Mouse (Mus musculus) splenic B cell, adult 2 months (primary cell): ENCODE results near the gene 1700056E22Rik.
A peak's percentile ranks its signal among the peaks of the same experiment; 100 is the strongest.

ENCODE experiments used
- DNase-seq: peaks from one replicate; pipeline ENCODE4 v3.0.0-alpha.2; 2011; ENCODE audit warnings: low read depth, low spot score
- H3K27me3 ChIP-seq: 2 replicates; pipeline ENCODE4 v1.6.1; 2012; ENCODE audit warnings: mild to moderate bottlenecking, low read length, moderate library complexity, mixed read lengths; ENCODE audit not compliant: control insufficient read depth, poor library complexity, insufficient read depth, severe bottlenecking
- H3K36me3 ChIP-seq: 2 replicates; pipeline ENCODE4 v1.6.1; 2012; ENCODE audit warnings: mild to moderate bottlenecking, low read length, moderate library complexity, mixed read lengths; ENCODE audit not compliant: control insufficient read depth, poor library complexity, insufficient read depth, severe bottlenecking

Gene 1700056E22Rik

DNA sequence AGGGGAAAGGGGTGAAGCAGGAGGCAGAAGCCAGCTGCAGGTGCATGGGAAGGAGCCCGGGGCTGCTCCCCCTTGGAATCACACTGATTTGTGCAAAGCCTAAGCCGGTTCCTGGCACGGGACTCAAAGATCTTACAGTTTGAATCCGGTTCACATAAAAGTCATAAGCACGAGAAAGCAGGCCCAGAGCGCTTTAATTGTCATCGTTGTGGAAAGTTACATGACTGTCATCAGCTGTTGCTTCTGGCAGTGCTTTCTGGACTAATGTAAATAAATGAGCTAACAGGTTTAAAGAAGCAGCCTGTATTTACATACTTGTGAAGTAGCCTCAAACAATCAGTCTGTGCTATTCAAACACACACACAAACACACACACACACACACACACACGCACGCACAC lies 26.3 kb upstream of the 1700056E22Rik start:
- no peak for DNase-seq
- H3K36me3 ChIP-seq = peaks cover 3% of the 10 kb centered on the region; the same call in 1 of the 2 replicates
- no peaks in the 10 kb centered on the region for H3K27me3 ChIP-seq

DNA sequence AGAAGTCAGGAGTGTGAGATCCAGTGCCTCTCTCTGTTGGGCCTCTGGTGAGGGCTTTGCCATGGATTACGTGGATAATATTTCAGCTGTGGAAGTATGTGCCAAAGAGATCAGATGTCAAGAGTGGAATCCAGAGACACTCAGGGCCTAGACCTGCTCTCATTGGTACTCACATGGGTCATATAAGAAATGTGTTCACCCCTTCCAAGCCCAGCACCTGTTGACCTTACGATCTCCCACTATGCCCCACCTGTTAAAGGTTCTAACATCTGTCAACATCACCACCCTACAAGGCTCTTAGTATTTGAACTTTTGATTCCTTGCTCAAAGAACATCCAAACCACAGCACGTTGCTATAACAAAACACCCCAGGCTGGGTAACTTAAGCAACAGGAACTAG lies 25.7 kb upstream of the 1700056E22Rik start:
- no peak for DNase-seq
- peaks cover 2% of the 10 kb centered on the region; the same call in 1 of the 2 replicates for H3K36me3 ChIP-seq
- no peaks in the 10 kb centered on the region for H3K27me3 ChIP-seq

DNA sequence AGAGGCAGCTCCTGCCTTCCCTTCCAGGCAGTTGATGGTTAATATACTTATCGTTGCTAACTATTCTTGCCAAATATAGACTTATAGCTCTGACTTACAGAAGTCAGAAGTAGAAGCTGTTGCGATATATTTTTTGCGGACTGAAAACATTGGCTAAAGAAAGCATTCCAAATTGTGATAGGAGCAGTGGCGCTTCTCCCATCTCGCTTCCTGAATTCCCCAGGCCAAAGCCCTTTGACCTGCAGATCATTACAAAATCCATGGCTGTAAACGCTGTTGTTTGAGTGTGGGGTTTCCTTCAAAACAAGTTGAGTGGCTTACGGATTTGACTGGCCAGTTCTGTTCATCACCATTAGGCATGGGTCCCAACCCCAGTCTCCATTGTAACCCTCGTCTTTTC lies 24.1 kb upstream of the 1700056E22Rik start:
- Histone ChIP-seq H3K36me3 (peaks cover 1% of the 10 kb centered on the region; the same call in 1 of the 2 replicates), H3K27me3 (no peaks in the 10 kb centered on the region)
- no peak for DNase-seq

DNA sequence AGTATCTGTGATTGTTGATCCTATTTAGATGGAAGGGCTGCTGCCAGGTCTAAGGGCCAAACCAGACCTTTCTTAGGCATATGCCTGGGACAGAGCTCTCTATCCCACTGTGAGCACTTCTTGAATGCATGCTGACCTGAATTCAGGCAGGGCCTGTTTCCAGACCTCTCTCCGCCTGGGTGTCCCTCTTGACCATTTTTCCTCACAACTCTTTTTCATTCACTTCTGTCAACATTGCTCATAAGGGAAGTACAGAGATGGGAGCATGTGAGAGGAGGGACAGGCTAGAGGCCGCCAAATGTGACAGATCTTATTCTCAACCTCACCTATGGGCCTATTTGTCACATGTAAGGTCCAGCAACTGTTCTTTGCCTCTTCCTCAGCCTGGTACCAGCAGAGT lies 20.1 kb upstream of the 1700056E22Rik start:
- Histone ChIP-seq H3K36me3 (peaks cover 1% of the 10 kb centered on the region; the same call in 1 of the 2 replicates), H3K27me3 (no peaks in the 10 kb centered on the region)
- no peak for DNase-seq

DNA sequence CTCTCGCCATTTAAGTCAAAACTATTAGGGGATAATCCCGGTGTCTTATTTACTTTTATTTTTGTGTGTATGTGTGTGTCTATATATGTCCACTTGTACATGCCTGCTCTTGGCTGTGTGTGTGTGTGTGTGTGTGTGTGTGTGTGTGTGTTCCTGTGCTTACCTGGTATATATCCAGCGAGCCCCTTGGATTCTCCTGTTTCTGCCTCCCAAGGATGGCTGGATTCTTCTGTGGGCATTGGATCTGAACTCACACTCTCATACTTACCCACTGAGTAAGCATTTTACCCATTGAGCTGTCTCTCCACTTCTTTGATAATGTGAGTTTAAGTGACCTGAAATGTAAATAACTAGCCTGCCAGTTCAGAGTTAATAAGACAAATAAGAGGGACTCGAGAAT lies 19.6 kb upstream of the 1700056E22Rik start:
- peaks cover 1% of the 10 kb centered on the region; the same call in 1 of the 2 replicates for H3K36me3 ChIP-seq
- H3K27me3 ChIP-seq = no peaks in the 10 kb centered on the region
- no peak for DNase-seq

DNA sequence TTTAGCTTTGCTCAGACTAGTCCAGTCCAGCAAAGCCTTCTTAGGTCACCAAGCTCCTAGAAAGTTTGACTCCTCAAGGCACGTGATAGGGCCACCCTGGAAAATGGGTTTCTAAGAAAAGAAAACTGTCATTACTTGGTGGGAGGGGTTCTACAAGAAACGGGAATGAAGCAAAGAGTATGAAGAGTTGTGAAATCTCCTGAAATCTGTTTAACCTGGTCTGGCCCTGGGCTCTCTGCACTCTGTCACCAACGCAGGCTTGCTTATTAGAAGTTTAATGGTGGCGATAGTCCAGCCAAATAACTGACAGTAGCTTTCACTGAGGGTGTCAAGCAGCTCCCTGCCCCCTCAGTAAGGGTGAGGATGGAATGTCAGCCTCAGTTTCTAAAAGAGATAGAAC lies 19.0 kb upstream of the 1700056E22Rik start:
- no peak for DNase-seq
- no peaks in the 10 kb centered on the region for H3K27me3 ChIP-seq
- H3K36me3 ChIP-seq = peaks cover 1% of the 10 kb centered on the region; the same call in 1 of the 2 replicates

DNA sequence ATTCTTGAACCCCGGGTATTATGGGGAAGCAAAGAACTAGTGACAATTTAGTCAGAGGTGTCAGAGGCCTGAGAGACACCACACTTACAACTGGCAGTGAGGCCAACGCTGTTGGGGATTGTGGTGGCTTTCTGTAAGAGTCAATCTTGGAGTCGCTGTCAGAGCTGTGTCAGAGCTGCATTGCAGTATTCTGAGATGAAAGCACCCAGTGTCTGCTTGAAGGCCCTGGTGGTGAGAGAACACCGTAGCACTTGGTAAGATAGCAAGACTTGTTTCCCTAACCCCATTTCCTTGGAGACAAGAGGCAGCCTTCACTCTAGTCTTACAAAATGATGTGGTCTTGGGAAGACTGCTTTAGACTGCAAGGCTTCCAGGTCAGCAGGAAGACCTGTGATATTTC lies 18.2 kb upstream of the 1700056E22Rik start:
- H3K36me3 ChIP-seq = 0 out of 2 replicates have a peak, but pooled peaks cover 1% of the 10 kb centered on the region
- DNase-seq = no peak
- no peaks in the 10 kb centered on the region for H3K27me3 ChIP-seq

DNA sequence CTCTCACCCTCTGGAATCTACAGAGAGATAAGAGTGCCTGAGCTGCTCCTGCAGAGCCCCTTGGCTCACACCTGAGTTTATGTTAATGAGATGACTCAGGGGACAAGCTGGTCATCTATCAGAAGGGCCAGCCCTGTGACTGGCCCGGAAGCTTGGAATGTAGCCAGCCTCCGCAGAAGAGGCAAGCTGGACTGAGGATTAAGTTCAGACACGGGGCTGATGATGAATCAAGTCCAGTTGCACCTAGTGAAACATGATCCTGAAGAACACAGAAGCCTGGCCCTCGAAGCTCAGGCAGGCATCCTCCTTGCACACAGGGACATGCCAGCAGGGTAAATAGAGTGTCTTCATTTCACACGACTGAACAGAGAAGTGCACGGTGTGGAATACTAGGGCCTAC lies 17.7 kb upstream of the 1700056E22Rik start:
- Histone ChIP-seq H3K27me3 (no peaks in the 10 kb centered on the region), H3K36me3 (0 out of 2 replicates have a peak, but pooled peaks cover 1% of the 10 kb centered on the region)
- DNase-seq = no peak

DNA sequence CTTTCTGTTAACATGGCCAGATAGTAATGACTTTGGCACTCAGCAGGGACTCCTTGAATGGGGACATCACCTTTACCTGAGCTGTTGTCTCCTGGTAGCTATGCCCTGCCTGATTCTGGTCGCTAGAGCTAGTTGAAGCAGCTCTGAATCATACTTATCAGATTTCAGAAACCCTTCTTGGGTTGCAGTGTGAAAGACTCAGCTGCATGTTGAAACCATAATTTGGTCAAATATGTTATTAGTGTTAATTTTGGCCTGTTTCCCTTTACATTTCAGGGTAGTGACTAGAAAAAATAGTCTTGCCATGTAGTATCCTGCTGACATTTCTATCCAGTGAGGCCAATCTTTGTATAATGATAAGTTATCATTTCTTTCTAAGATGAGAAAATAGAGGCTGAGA lies 17.2 kb upstream of the 1700056E22Rik start:
- H3K27me3 ChIP-seq = no peaks in the 10 kb centered on the region
- no peaks in the 10 kb centered on the region for H3K36me3 ChIP-seq
- DNase-seq = no peak

DNA sequence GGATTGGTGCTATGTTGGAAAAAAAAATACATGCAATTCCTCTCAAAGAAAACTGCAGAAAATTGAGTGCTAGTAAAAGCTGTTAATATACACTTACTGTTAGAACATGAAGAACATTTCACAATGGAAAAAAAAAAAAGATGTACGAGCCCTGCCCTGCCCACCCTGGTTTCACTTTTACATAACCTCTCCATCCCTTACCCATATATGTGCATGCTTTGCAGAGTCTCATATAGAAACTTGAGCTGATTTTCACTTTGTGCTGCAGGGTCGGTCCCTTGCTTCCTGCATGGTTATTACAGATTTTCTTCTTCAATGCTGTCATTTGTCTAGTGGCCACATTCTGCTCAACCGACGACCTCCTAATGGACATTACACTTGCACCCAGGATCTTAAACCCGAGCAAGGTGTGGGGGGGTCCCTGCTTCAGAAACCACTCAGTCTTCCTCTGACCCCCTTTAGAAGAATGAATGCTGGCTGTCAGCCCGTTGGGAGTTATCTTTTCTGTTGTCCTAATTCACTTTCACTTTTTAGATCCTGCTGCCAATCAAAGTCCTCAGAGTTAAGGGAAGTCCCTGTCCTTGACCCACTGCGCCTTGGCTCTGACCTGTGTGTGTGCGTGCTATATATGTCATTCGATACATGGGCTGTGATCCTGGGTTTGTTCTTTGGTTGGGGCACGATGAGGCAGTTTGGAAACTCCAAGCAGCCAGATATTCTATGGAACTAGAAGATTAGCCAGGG lies 14.7 kb upstream of the 1700056E22Rik start:
- no peaks in the 10 kb centered on the region for H3K27me3 ChIP-seq
- H3K36me3 ChIP-seq = 0 out of 2 replicates have a peak, but pooled peaks cover 1% of the 10 kb centered on the region
- DNase-seq = peak; percentile 70

DNA sequence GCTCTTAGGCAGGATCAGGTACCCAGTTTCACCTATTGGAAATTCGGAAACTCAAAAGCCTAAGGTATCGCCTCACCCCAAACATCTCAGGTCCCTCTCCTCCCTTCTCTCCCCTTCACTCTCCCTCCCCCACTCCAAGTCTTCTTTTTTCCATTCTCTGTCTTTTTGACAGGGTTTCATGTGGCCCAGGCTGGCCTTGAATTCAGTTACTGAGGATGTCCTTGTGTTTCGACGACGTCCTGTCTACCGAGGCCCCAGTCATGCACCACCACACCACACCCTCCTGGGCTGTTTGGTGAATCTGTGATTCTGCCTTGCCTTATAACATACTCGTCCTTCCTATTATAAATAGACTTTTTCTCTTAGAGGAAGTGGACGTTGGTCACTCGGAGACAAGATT lies 13.7 kb upstream of the 1700056E22Rik start:
- no peaks in the 10 kb centered on the region for H3K27me3 ChIP-seq
- peak; percentile 29 for DNase-seq

DNA sequence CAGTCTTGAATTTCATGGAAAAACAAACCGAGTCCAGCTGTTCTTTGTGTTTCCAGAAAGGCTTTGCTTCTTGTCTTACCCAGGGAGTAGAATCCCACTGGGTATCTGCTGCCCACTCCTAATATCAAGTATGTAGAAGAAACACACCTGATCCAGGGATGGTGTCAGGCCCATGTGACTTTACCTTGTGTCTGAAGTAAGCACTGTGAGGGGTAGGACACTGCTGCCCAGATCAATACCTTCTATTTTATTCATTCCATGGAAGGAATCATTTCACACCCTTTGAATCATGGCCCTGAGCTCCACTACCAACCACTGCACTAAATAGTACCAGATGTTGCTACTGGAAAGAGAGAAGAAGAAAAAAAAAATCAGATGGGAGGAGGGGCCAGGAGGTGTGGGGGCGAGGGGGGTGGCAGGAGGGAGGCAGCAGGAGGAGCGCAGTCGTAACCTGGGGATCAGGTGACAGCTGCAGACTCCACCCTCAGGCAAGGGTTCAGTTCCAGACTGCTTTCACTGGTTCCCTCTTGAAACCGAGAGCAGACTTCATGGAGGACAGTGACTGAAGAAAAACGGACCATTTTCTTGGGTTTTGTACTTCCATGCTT lies 12.1 kb upstream of the 1700056E22Rik start:
- H3K27me3 ChIP-seq = no peaks in the 10 kb centered on the region
- H3K36me3 ChIP-seq = 0 out of 2 replicates have a peak, but pooled peaks cover 1% of the 10 kb centered on the region
- peak; percentile 58 for DNase-seq

More for the DNA sequence above, 13.7 kb upstream of the 1700056E22Rik start:
- H3K36me3 ChIP-seq = 0 out of 2 replicates have a peak, but pooled peaks cover 1% of the 10 kb centered on the region

DNA sequence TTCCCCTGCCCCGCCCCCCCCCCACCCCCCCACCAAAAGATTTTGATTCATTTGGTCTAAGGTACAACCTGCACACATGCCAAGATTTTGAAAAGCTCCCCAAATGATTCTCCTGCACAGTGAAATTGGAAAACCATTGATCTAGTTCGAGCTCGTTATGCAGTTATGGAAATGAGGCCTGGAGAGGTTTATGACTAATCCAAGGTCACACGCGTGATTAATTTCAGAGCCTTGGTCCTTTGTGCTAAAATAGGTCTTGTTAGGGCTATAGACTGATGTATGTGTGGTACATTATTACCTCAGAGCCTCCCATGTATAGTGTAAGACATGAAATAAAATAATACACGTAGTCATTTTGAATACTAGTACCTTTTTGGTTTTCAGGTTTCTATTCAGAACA lies 9.3 kb upstream of the 1700056E22Rik start:
- 0 out of 2 replicates have a peak, but pooled peaks cover 1% of the 10 kb centered on the region for H3K36me3 ChIP-seq
- DNase-seq = no peak
- no peaks in the 10 kb centered on the region for H3K27me3 ChIP-seq

DNA sequence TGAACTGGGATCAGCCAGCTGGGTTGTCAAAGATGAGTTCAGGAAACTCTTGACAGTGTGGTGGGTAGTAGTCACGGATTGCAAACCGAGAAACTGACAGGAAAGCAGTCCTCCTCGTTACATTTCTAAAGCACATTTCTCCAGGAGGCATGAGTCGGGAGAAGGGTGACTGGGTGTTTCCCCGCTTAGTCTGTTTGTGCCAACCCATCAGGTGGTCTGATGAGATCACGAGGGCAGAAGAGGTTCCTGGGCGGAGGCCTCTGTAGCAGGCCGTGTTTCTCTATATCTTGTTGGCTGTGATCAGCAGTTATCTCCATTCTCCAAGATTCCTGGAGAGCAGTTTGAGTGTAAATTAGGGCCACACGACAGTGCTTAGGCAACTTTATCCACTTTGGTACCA lies 8.6 kb upstream of the 1700056E22Rik start:
- H3K27me3 ChIP-seq = no peaks in the 10 kb centered on the region
- DNase-seq = no peak
- 0 out of 2 replicates have a peak, but pooled peaks cover 1% of the 10 kb centered on the region for H3K36me3 ChIP-seq
